Mouse (Mus musculus) cerebellum, postnatal 10 days (tissue): ENCODE measurements around the gene Atf4.

ENCODE experiments used
- DNase-seq, 2 experiments: peaks; one replicate each; pipeline ENCODE4 v3.0.0; 2021; ENCODE audit warnings: mixed read lengths in 2 of 2

Gene Atf4

DNA sequence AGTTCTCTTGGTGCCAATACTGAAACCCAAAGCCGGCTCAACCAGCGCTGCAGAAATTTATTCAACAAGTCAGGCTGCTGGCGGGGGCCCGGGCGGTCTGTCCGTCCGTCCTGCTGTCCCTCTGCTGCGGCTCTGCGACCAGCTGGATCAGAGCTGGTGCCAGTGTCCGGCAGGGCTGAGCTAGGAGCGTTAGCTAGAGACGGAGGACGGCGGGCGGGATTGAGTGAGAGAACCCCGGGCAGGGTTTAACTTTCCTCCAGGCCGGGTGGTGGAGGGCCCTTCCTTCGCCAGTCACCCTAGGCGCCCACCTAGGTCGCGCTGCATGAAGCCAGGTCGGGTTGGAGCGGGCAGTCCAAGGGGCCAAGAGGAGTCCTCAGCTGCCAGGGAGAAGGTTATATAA lies 33.1 kb downstream of the Atf4 start:
- peak; percentile 69 to 70 for DNase-seq

DNA sequence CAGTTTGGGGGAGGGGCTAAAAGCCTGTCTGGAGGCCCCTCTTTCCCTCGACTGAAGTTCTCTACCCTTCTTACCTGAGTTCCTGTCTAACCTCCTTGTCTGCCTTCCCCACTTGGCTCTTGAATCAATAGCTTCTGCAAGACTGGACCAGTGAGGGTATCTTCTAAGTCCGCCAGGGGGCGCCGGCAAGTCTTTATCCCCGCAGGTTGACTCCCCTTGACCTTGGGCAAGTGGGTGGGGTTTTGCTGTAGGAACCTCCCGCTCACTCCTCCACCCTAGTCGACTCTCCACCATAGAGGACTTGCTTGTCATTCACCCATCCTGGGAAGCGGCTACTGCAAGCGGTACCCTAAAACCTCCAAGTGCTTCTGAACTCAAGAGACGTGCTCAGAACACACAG lies 34.5 kb downstream of the Atf4 start:
- peak; percentile 83 to 86 for DNase-seq

DNA sequence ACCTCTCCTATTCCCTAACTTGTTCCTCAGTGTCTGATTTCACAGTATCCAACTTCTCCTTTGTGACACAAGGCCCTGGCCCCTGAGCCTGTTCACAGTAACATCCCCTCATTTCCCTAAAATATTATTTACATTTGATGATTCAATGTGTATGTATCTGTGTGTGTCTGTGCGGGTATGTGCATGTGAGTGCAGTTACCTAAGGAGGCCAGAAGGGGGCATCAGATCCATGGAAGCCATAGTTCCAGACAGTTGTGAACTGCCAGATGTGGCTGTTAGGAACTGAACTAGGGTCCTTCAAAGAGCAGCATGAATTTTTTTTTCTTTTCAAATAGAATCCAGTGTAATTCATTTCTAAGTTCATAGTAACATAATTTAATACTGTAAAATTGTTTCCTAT lies 42.2 kb downstream of the Atf4 start:
- DNase-seq, result no peak

DNA sequence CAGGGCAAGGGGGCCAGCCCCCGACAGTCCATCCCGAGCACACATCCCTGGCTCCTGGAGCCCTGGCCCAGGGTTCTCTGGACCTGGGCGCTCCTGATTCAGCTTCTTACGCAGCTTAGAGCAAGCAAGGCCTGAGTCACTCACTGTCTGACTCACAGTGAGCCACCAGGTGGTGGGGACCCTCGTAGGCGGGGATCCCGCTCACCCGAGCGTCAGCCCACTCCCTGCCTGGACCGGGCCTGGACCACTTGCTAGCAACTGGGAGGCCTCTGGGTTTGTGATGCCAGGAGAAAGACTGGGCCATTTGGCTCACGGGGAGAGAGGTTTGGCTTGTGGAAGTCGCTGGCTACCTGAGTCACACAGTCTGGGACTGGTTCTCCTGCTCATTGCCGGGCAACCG lies 48.8 kb downstream of the Atf4 start:
- DNase-seq, result no peak

DNA sequence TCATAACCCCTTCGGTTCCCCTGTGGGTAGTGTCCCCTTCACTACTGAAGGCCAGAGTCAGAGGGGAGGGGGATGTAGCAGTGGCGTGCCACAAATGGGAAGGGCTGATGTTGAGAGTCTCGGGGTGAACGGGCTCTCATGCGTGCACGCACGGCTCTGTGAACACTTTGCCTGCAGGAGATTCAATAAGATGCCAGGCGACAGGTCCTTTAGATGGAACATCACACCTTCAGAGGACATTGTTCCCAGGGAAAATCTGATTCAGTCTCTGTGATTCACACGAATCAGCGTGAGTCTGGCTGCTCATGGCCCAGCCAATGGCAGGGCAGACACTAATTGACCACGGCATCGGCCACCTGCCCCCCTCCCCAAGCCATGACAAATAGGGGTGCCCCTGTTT lies 49.2 kb downstream of the Atf4 start:
- no peak for DNase-seq

GRCm38 (mm10) chr15:80306146-80306545 lies 51.2 kb downstream of the Atf4 start:
- DNase-seq, result peak in 1 of 2 experiments; percentile 47
